Mouse (Mus musculus): ENCODE data around the gene Pip5k1c. TPM values are rescaled to one million over a fixed set of nuclear protein-coding genes. Genes with fewer than 3 reads are reported as not detected.

The Pip5k1c gene
- total RNA-seq, 2 experiments from 2014 or later = 37.2 to 40.9 TPM

DNA sequence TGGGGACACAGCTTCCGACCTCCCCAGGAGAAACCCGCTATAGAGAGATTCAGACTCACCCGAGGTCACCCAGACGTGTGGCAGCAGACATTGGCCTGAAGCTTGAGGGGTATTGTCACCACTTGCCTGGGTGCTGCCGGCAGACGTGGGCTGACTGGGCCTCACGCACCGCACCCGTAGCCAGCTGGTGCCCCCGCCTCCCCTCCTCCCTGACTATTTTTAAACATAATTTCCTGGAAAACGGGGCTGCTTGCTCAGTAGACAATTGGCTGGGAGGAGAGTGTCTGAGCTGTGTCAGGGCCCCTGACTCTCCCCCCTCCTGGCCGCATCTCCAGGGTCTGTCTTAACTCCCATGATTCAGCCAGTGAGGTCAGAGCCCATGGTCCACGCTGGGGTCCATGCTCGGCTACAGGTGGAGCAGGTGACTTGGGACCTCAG lies 10.0 kb downstream of the Pip5k1c start:
- DNase-seq = peak in 1 of 2 experiments; percentile 42

DNA sequence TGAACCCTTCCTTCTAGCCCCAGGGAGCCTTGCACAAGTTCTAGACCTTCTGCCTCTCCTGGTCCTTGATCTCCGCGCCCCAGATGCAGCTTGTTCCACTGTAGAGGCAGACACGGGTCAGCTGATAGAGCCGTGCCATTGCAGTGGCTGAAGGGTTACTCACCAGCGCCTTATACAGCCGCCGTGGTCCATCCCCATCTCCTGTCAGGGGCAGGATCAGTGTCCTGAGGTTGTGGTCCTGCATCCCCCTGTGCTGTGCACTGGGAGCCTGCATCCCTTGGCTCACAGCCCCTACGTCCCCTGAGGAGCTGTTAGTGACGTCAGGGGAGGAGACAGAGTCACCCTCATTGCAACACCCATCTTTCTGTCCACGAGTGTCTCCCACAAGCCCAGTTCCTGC lies 10.5 kb downstream of the Pip5k1c start:
- no peak for DNase-seq

DNA sequence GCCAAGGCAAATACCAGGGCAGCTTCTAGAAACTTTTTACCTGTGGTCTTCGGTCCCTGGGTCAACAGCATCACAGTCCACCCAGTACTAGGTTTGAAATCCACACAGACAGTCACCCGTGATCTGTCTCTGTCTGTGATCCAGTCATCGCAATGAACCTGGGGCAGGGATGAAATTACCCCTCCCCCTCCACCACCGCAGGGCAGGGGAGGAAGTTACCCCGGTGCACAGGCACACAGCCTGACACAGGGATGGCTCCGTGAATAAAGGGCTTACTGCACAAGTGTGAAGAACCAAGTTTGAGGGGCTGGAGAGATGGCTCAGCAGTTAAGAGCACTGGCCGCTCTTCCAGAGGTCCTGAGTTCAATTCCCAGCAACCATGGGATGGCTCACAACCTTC lies 11.0 kb downstream of the Pip5k1c start:
- DNase-seq = no peak

DNA sequence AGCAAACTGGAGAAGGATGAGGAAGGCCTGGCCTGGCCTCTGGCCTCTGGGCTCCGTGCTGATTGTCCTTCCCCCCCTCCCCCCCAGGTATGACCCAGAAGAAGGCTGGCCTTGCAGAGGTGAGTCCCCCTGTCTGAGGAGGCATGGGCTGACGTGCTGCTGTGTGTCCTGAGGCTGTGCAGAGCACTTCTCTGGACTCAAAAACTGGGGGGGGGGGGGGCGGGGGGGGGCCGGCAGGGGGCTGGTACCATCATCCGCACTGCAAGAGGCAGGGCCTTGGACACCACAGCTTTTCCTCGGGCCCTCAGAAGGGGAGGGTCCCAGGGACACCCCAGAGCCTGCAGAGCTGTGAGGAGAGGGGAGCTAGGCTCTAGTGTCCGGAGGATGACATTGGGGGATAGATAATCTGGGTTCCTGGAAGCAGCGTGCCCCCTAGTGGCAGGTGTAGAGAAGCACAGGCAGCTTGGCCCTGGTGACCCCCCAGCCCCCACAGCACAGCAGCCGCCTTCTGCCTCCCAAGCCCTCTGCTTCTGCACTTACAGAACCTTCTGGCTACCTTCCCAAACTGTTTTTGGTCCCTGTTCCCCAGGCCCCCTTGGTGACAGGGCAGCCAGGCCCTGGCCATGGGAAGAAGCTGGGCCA lies 12.0 kb downstream of the Pip5k1c start:
- DNase-seq = peak; percentile 48 to 71

DNA sequence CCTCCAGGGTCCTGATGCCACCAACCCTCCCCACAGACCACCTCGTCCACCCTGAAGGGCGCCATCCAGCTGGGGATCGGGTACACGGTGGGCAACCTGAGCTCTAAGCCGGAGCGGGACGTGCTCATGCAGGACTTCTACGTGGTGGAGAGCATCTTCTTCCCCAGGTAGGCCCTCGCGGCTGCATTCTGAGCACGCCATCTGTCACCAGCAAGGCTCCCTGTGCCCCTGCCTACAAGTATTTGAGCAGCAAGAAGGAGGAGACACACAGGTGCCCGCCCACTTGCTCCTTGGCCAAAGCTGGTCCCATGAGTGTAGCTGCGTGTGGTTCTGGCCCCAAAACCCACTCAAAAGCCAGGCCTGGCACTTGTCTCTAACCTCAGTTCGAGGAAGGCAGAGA lies 12.9 kb downstream of the Pip5k1c start:
- no peak for DNase-seq

DNA sequence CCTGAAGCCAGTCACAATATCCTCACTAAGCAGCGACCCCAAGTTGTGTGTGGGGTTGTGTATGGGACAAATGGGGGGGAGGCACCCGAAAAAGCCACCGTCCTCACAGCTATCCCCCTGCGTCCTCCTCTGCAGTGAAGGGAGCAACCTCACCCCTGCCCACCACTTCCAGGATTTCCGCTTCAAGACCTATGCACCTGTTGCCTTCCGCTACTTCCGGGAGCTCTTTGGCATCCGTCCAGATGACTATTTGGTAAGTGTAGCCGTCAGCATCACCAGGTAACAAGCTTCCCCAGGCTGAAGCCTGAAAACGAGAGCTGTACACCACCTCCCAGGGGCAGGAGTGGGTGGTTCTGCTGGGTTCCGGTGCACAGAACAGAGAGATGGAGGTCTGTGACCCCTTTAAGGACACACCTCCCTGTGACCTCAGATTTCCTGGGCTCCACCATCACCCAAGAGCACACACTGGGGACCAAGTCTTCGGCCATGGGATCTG lies 13.5 kb downstream of the Pip5k1c start:
- DNase-seq = no peak

DNA sequence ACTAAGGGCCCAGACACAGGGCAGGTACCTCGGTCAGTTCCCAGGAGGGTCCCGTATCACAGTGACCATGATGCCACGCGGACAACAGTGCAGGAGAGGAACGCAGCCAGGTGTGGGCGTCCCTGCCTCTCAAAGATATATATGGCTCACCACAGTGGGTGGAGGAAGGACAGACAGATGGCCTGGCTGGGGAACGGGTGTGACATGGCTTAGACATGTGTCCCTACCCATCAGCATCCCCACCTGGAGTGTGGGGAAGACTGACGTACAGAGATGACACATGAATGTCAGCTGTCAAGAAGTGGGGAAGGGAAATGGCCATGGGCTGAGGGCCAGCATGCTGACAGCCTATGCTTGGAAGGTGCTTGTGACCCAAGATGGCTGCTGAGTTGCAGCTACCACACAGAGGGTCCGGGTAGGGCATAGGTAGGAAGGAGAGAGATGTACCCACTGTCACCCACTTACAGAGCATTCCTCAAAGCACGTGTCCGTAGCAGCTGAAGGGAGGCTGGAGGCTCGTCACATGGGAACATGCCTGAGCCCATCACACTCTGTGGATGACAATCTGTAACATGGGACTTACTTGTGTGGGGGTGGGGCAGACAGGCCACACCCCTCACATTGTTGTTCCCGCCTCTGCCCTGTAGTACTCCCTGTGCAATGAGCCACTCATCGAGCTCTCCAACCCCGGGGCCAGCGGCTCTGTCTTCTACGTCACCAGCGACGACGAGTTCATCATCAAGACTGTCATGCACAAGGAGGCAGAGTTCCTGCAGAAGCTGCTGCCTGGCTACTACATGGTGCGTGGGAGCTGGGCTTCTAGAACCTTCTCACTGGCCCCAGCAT lies 14.3 kb downstream of the Pip5k1c start:
- no peak for DNase-seq

DNA sequence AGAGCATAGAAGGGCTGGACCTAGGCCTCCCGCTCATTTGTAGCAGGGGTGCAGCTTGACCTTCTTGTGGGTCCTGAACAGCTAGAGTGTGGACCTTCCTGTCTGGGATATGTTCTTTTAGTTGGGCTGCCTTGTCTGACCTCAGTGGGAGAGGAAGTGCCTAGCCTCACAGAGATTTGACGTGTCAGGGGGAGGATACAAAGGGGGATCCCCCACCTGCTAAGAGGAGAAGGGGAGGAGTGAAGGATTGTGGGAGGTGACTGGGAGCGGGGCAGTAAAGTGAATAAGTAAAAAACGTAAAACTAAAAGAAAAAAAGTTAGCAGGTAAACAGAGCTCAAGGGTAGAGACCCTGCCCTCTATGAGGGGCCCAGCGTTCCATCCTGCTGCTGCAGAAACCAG lies 16.8 kb downstream of the Pip5k1c start:
- no peak for DNase-seq

DNA sequence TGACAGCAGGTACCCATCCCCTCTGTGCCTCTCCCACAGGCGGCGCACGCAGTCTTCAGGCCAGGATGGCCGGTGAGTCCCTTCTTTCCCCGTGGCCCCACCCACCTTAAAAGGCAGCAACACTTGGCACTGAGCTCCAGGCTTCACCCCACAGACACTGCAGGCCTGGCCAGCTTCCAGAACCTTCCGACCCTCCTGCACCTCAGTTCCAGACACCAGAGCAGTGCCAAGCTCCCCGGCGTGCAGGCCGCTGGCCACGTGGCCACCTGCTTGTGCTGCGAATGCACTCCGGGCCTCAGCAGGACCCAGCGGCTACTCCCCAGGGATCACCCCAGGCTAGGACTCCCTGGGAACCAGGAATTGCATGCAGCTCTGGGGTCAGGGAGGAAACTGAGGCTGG lies 20.8 kb downstream of the Pip5k1c start:
- DNase-seq = no peak

DNA sequence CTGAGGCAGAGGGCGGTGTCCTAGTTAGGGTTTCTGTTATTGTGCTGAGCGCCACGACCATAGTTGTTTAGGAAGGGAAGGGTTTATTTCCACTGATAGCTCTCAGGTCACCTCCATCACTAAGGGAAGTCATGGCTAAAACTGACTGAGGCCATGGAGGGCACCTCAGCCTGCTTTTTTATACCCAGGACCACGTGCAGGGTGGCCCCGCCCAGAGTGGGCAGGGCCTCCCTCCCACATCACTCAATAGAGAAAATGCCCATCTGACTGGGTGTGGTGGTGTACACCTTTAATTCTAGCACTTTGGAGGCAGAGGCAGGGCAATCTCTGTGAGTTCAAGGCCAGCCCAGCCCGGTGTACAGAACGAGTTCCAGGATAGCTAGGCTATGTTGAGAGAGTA lies 21.4 kb downstream of the Pip5k1c start:
- no peak for DNase-seq

DNA sequence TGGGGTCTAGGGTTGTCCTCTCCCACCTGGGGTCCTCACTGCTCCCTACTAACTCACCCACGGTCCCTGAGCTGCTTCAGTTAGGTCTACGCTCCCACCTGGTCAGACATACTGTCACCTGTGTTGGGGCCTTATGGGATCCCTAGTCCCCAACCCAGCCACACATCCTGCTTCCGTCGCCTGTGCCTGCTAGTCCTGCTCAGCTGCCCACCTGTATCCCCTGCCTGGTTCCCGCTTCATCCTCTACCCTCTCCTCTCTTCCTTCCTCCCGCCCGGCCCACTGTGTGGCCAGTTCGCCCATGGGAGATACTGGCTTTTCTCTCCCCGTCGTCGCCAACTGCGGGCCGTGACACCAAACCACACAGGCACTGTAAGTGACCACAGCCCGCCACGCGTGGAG lies 22.8 kb downstream of the Pip5k1c start:
- DNase-seq = no peak

DNA sequence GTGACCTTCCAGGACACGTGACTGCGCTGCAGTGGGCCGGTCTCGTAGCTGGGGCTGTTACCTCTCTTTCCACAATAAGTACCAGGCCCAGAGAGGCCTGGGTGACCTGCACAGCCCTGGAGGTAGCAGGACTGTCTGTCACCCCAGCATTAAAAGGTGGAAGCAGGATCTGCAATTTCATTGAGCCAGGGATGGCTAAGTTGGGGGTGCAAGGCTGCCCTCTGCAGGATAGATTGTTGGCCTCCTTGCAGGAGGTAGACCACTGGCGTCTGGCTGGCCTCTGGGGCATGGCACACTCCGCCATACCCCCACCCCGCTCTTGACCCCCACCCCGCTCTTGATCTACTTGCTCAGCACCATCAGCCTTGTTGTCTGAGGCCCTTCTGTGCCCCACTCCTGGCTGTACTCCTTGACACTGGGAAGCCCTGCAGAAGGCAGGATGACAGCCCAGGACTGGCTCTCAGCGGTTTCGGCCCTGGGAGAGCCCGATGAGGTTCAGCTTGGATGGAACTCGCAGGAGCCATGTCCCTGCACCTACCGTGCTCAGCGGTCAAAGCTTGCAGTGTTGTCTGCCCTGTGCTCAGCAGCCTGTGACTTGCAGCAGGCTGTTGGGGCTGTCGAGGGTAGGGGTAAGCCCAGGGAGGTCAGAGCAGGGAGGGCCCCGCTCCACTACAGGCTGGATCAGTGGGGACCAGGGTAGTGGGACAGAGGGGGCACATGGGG lies 23.7 kb downstream of the Pip5k1c start:
- DNase-seq = peak; percentile 37 to 72

DNA sequence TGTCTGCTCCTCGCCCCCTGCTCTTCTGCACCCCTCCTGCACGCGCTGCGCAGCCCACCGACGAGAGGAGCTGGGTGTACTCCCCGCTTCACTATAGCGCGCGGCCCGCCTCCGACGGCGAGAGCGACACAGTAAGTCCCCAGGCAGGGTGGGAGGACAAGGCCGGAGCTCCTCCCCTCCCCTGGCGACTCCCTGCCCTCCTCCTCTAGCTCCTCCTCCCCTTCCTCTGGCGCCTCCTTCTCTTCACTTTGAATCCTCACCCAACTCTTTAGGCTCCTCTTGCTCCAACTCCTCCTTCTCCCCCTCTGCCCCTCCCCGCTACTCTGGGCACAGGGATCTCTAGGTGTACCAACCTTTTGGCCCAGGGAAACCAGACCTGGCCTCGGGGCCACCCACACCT lies 24.5 kb downstream of the Pip5k1c start:
- peak; percentile 85 to 91 for DNase-seq

DNA sequence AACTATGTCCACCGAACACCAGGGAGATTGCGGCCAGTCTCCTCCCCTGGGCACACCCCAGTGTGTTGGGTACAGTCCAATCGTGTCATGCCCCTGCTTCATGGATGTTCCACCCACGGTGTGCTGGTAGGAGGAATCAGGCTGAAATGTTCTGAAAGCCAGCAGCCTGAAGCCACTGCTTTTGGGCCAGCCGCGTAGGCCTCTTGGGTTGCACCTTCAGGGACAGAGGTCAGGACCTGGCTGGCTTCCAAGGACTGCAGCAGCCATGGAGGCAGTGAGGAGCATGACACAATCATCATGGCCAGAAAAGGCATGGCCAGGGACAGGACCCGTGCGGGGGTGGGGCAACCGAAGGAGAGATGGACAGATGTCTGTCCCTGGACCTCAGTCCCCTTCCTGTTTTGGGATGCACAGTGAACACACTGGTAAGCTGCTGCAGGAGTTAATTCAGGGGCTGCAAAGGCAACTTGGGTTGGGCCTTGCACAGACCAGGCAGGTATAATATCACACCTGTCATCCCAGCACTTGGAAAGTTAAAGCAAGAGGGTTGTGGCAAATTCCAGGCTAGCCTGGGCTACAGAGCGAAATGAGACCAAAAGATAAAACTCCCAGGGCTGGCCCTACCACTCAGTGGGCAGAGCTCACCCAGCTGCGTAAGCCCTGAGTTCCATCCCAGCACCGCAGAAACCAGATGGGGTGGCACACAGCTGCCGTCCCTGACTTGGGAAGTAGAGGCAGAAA lies 26.0 kb downstream of the Pip5k1c start:
- DNase-seq = peak; percentile 82 to 87

DNA sequence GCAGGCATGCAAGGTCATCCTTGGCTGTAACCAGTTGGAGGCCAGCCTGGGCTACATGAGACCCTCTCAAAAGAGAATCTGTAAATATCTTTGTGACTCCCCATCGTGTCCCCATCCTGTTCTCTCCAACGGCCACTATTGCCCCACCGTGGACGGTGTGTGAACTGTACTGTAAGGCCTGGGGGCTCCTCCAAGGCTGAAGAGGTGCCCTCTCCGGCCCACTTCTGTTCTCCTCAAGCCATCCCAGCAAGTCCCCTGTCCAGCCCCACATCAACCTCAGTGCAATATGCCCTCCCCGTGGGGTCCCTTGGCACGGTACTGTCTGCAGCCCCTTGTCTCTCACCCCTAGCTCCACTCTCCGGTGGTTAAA lies 26.6 kb downstream of the Pip5k1c start:
- peak in 1 of 2 experiments; percentile 32 for DNase-seq

DNA sequence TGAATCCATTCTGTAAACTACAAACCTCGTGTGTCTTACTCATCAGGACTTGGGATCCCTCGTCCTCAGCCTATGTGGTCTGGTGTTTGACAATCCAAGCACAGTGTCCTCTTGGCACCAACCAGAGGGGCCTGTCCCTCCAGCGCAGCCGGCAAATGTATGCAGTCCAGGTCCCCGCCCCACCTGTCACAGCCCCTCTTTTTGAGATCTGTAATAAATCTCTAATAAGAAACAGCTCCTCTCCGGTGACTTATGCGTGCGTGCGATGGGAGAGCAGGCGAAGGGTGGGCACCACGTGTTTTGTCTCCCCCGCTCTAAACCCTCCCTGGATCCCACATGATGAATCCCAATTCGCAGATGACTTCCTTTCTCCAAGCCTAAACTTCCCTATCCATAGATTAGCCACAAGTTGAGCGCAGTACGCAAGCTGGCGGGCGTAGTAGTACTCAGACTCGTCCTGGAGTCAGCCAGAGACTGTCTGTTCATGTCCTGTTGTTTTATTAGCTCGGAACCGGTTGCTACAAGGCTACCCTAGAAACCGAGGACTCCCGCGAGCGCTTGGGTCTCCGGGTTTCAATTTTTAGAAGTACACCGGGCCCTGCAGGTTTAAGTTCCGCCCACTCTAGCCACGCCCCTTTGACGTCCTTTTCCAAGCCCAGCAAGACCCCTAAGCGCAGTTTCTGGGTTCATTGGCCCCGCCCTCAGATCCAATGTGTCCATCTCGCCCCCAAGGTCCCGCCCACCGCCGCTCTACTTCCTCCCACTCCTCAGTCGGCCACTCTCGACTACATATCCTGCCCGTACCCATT lies 27.2 kb downstream of the Pip5k1c start:
- DNase-seq = peak; percentile 97 to 98

DNA sequence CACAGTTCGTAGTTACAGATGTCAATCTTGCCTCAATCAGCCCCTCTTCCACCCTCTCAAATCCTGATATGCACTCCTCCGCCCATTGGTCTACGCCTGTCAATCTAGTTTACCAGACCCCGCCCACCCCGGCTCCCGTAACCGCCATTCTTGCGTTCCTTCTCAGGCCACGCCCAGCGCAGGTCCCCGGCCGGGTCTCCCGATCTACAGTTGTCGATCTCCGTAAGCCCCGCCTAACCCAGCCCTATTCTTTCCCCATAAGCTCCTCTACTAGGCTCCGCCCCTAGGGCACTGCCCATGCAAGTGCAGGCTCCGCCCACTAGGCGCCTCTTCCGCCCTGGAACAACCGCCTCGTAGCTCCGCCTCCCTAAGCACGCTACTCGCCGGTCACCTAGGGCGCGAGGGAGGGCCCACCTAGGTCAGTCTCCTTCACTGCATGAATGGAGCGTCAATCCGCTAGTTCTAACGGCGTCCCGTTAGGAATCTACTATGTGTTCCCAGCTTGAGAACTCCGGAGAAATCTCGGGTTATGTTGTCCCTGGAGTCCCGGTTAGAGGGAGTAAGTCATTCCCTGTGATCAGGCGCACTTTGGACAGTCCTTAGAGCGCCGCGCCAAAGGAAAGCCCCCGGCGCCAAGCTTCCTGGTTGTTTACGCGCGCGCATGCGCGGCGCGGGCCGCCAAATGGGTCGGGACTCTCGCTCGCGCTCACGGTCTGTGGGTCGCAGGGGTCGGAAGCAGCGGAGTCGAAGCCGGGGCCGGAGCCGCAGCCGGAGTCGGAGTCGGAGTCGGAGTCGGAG lies 28.0 kb downstream of the Pip5k1c start, which contains the start of gene Cactin:
Cactin (plus strand) TSS at position 554 of the 798 bp plus-strand sequence.
- DNase-seq = peak; percentile 99

DNA sequence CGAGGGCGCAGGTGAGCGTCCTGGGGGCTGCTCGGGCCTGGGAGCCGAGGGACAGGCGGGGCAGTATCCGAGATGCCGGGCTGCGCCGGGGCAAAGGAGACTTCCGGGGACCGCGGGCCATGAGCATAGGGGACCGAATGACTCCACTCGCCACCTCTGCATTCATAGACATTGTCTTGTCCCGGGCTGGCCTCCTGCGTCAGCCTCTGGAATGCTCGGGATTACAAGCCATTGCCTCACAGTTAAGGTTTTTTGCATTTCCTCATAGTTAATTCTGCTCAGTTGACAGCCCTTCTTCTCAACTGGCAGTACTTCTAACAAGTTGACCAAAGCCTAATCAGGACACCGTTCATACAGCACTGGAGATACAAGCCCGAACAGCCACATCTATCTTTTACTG lies 28.7 kb downstream of the Pip5k1c start:
- no peak for DNase-seq

DNA sequence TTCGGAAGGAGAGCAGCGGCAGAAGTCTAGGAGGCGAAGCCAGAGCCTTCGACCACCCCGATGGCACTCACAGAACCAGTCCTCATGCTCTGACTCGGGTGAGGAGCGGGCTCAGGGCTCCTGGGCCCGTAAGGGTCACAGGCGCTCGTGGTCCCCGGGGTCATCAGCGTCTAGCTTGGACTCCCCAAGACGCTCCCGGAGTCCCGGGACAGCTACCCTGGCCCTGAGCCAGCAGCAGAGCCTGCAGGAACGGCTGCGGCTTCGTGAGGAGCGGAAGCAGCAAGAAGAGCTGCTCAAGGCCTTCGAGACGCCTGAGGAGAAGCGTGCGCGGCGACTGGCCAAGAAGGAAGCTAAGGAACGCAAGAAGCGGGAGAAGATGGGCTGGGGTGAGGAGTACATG lies 29.7 kb downstream of the Pip5k1c start:
- no peak for DNase-seq

DNA sequence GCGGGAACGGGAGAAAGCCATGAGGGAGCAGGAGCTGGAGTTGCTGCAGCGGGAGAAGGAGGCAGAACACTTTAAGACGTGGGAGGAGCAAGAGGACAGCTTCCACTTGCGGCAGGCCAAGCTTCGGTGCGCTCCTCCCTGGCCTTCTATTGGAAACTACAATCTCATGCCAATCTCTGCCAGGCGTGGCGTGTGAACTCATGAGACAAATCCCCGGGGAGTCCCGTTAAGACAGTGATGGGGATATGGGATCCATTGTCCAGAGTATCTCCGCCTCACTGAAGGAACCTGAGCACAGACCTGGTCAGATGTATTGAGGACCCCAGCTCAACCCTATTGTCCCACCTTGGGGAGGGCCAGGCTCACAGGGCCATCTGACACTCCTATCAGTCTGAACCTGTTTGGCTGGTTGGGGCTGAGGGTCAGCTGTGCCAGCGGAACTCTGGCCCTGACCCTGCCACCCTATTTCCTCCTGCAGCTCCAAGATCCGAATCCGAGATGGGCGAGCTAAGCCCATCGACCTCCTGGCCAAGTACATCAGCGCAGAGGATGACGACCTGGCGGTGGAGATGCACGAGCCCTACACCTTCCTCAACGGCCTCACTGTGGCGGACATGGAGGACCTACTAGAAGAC lies 30.5 kb downstream of the Pip5k1c start:
- no peak for DNase-seq

Measured in adrenal gland, postnatal 36 days (tissue).